In the genomic region with DNA sequence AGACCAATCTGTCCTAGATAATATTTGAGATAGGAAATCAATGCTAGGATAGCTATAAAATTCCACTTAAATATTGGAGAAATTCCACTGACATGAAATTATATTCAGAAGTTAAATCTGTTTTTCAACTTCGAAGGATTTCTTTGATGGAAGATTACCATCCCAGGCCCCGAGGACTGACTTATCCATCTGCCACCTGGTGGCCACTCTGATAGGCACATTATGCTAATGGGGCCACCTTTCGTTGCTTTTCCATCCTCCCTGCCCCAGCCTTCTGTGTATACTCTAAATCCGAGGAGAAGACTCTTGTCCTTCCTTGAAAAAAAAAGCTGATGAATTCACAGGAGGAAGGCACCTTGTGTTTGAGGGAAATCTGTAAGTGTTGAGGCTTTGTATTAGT, we compare ENCODE assay signal across 9 mouse cellular contexts. TPM values are rescaled to one million over a fixed set of nuclear protein-coding genes. Genes with fewer than 3 reads are reported as not detected.
A peak's percentile ranks its signal among the peaks of the same experiment; 100 is the strongest.
DNase-seq lines count a peak whose midpoint lies in the region; ATAC-seq and TF ChIP-seq lines count a peak whose summit lies in the region.
"Had no signal": no experiment of that assay in that cellular context is flagged by ENCODE, and none has a peak within 500 bp of the region (broad histone marks: within the 10 kb centered on the region; RNA-seq: fewer than 3 reads in every experiment).

No protein-coding gene starts in this region.

- no peak overlapping the region for H3K27ac ChIP-seq in forebrain, postnatal 0 days (ENCODE audit: low read depth, low read length)
- no peak overlapping the region for H3K27ac ChIP-seq in forebrain, embryonic 13.5 days
- H3K27ac ChIP-seq: heart, embryonic 13.5 days had no signal

- no peak overlapping the region for H3K4me3 ChIP-seq in forebrain, postnatal 0 days (ENCODE audit: low read depth, low read length)
- H3K4me3 ChIP-seq in forebrain, embryonic 13.5 days: no peak overlapping the region
- no peak overlapping the region for H3K4me3 ChIP-seq in lung, adult 2 months (replicated peaks; ENCODE audit: extremely low read depth, low read depth, low read length)
- H3K4me3 ChIP-seq: heart, embryonic 13.5 days had no signal

- DNase-seq in forebrain, postnatal 0 days: peak; percentile 54
- no peak for DNase-seq in lung, adult 2 months
- DNase-seq in lung, adult 18-20 months: no peak
- DNase-seq in ZHBTc4 (ENCODE audit: low read depth, low spot score): peak; percentile 83
- peak; percentile 32 for DNase-seq in lung, postnatal 10 days
- DNase-seq in heart, adult 9 months (ENCODE audit: low spot score in 2 of 2): no peak
- no peak for DNase-seq in spleen, postnatal 14 days (ENCODE audit: low spot score in 2 of 2)

- WGBS in forebrain, postnatal 0 days: 27% methylated on average over 4 of the region's 4 CpGs
- whole genome bisulfite sequencing in forebrain, embryonic 13.5 days: 45% methylated on average over 4 of the region's 4 CpGs
- 26% methylated on average over 4 of the region's 4 CpGs for WGBS in lung, adult 2 months

- TF ChIP-seq CTCF in forebrain, postnatal 0 days (IDR thresholded peaks at IDR 0.05; ENCODE audit: low read depth): peak; percentile 67
- TF ChIP-seq CTCF in lung, adult 2 months (IDR thresholded peaks at IDR 0.05; ENCODE audit: insufficient read depth, low read length): peak; percentile 48

- H3K27me3 ChIP-seq in forebrain, postnatal 0 days (ENCODE audit: insufficient read depth, low read length): no peaks in the 10 kb centered on the region
- no peaks in the 10 kb centered on the region for H3K27me3 ChIP-seq in forebrain, embryonic 13.5 days

- TF ChIP-seq POLR2A in lung, adult 2 months (IDR thresholded peaks at IDR 0.05; ENCODE audit: borderline replicate concordance, extremely low read depth, low read depth, low read length): no peak

- no peak overlapping the region for H3K4me2 ChIP-seq in forebrain, postnatal 0 days (ENCODE audit: low read depth)
- H3K4me2 ChIP-seq in forebrain, embryonic 13.5 days: no peak overlapping the region
- H3K4me2 ChIP-seq: heart, embryonic 13.5 days had no signal

- no peak for ATAC-seq in forebrain, postnatal 0 days
- no peak for ATAC-seq in forebrain, embryonic 13.5 days

- no peak overlapping the region for H3K9ac ChIP-seq in forebrain, postnatal 0 days
- no peak overlapping the region for H3K9ac ChIP-seq in forebrain, embryonic 13.5 days
- H3K9ac ChIP-seq: heart, embryonic 13.5 days had no signal

- H3K36me3 ChIP-seq in forebrain, postnatal 0 days (ENCODE audit: insufficient read depth): no peaks in the 10 kb centered on the region
- no peaks in the 10 kb centered on the region for H3K36me3 ChIP-seq in forebrain, embryonic 13.5 days (ENCODE audit: poor library complexity, severe bottlenecking)
- H3K36me3 ChIP-seq: heart, embryonic 13.5 days had no signal

- no peaks in the 10 kb centered on the region for H3K9me3 ChIP-seq in forebrain, postnatal 0 days (ENCODE audit: low read length)
- no peaks in the 10 kb centered on the region for H3K9me3 ChIP-seq in forebrain, embryonic 13.5 days (replicated peaks)
- H3K9me3 ChIP-seq: heart, embryonic 13.5 days had no signal

- H3K4me1 ChIP-seq in forebrain, postnatal 0 days (ENCODE audit: insufficient read depth): no peaks in the 10 kb centered on the region
- H3K4me1 ChIP-seq in forebrain, embryonic 13.5 days: no peaks in the 10 kb centered on the region
- H3K4me1 ChIP-seq in lung, adult 2 months (ENCODE audit: control insufficient read depth, insufficient read depth, low read length): no peaks in the 10 kb centered on the region
- H3K4me1 ChIP-seq: heart, embryonic 13.5 days had no signal

RNA-seq across cellular contexts. Expression of gene Ccdc93, which starts 11.8 kb away (rescaled TPM):
- 13.5 and 14.6 TPM in 2 replicates for total RNA-seq in forebrain, postnatal 0 days (2014; rRNA removed)
- 3.8 and 6.7 TPM in 2 replicates for polyA plus RNA-seq in forebrain, postnatal 0 days (2015; fragmentation: Nextera tagmentation; extraction: Ambion mirVana)
- 10.2 and 11.2 TPM in 2 replicates for polyA plus RNA-seq in forebrain, embryonic 13.5 days (2015; fragmentation: Nextera tagmentation; extraction: Ambion mirVana)
- polyA plus RNA-seq in lung, adult 2 months (2012; rRNA removed): 5.8 and 8.1 TPM in 2 replicates

Comparison
In these comparisons a context has a peak if more than half of its experiments do, and no peak if none do; other contexts are left out.
1. DNase-seq: peak in forebrain, postnatal 0 days (single experiment), ZHBTc4 (single experiment) and lung, postnatal 10 days (single experiment); none in lung, adult 2 months (single experiment), lung, adult 18-20 months (0 of 2), heart, adult 9 months (0 of 2) and spleen, postnatal 14 days (0 of 2).